Comparison of ENCODE assay signal across 8 mouse cellular contexts in the genomic region with DNA sequence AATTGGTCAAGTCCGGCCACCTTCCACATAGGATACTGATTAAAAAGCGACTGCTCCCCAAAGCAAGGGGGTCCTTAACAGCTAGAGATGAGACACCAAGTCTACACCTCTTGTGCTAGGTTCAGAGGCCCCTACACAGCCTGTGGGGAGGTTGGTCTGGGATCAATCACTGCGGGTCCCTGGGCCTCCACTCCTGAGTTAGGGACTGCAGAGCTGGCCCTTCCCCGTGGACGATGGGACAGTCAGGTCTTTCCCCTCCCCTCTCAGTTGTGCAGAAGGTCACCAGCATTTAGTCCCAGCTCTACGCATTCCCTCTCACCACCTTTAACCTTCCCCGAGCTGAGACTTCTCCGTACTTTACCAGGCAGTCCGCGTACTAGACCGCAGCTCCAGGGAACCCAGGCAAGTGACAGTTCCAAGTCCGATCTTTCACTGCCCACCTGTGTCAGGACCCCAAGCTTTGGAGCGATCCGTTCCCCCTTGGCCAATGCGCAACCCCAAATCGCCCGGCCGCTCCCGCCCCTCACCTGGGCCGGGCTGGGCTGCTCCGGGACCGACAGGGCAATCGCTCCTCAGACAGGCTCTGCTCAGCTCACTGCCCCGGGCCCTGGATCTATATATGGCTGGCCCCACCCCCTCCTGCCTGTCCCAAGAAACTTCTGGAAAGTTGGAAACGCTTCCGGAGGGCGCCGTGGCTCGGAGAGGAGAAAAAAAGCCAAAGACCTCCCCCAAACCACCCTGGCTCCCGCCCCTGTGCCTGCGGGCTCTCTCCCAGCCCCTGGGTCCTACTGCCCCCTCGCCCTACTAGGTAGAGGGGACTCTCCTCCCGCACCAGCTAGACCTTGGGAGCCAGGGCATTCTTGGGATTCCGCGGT. TPM values are rescaled to one million over a fixed set of nuclear protein-coding genes. Genes with fewer than 3 reads are reported as not detected.
DNase-seq lines count a peak whose midpoint lies in the region; ATAC-seq lines count a peak whose summit lies in the region.

A gene (minus strand): TSS at position 714 of the 875 bp plus-strand sequence.

- peak within 1 kb of the TSS; percentile 87 for H3K9ac ChIP-seq in intestine, embryonic 16.5 days (ENCODE audit: low read depth, low read length)
- peak within 1 kb of the TSS; percentile 97 for H3K9ac ChIP-seq in limb, embryonic 13.5 days
- H3K9ac ChIP-seq in midbrain, embryonic 16.5 days (ENCODE audit: low read depth, low read length), result peak within 1 kb of the TSS; percentile 64

- H3K4me3 ChIP-seq in erythroblast, embryonic 14.5 days (replicated peaks), result peak within 1 kb of the TSS; percentile 29
- H3K4me3 ChIP-seq in intestine, embryonic 16.5 days (ENCODE audit: low read length), result peak within 1 kb of the TSS; percentile 72
- peak within 1 kb of the TSS; percentile 72 for H3K4me3 ChIP-seq in limb, embryonic 13.5 days
- peak within 1 kb of the TSS; percentile 40 for H3K4me3 ChIP-seq in midbrain, embryonic 16.5 days (ENCODE audit: low read depth, low read length)

- peaks cover 21% of the 10 kb centered on the region for H3K27me3 ChIP-seq in erythroblast, embryonic 14.5 days (ENCODE audit: control insufficient read depth)
- no peaks in the 10 kb centered on the region for H3K27me3 ChIP-seq in intestine, embryonic 16.5 days (replicated peaks; ENCODE audit: control insufficient read depth, insufficient read depth, low read length)
- no peaks in the 10 kb centered on the region for H3K27me3 ChIP-seq in limb, embryonic 13.5 days
- H3K27me3 ChIP-seq in midbrain, embryonic 16.5 days (ENCODE audit: control insufficient read depth, insufficient read depth, low read depth, low read length), result no peaks in the 10 kb centered on the region

- H3K9me3 ChIP-seq in erythroblast, embryonic 14.5 days (ENCODE audit: control insufficient read depth, low read length), result no peaks in the 10 kb centered on the region
- no peaks in the 10 kb centered on the region for H3K9me3 ChIP-seq in intestine, embryonic 16.5 days (ENCODE audit: control insufficient read depth, low read length)
- H3K9me3 ChIP-seq in limb, embryonic 13.5 days, result no peaks in the 10 kb centered on the region
- H3K9me3 ChIP-seq in midbrain, embryonic 16.5 days (replicated peaks; ENCODE audit: control insufficient read depth, low read length, poor library complexity, severe bottlenecking), result no peaks in the 10 kb centered on the region

- 2% methylated on average over 34 of the region's 35 CpGs for WGBS in intestine, embryonic 16.5 days
- WGBS in limb, embryonic 13.5 days, result under 1% methylated on average over 35 of the region's 35 CpGs
- WGBS in midbrain, embryonic 16.5 days, result 4% methylated on average over 32 of the region's 35 CpGs

- H3K27ac ChIP-seq in intestine, embryonic 16.5 days (ENCODE audit: low read length), result peak within 1 kb of the TSS; percentile 87
- H3K27ac ChIP-seq in limb, embryonic 13.5 days, result peak within 1 kb of the TSS; percentile 99
- H3K27ac ChIP-seq in midbrain, embryonic 16.5 days (ENCODE audit: low read length), result peak within 1 kb of the TSS; percentile 76

- H3K4me2 ChIP-seq in intestine, embryonic 16.5 days (ENCODE audit: low read depth, low read length), result peak within 1 kb of the TSS; percentile 75
- peak within 1 kb of the TSS; percentile 96 for H3K4me2 ChIP-seq in limb, embryonic 13.5 days (replicated peaks)
- peak within 1 kb of the TSS; percentile 67 for H3K4me2 ChIP-seq in midbrain, embryonic 16.5 days (ENCODE audit: low read length)

- ATAC-seq in erythroblast, adult 5-6 weeks (replicated peaks; ENCODE audit: low FRiP score, poor library complexity, severe bottlenecking), result no peak
- peak; percentile 19; the same call in 1 of the 2 replicates for ATAC-seq in granulocyte monocyte progenitor cell, adult 5-6 weeks (replicated peaks; ENCODE audit: poor library complexity, severe bottlenecking)
- ATAC-seq in intestine, embryonic 16.5 days, result peak; percentile 81
- peak; percentile 88 for ATAC-seq in limb, embryonic 13.5 days (ENCODE audit: low FRiP score, low read depth)
- 0 out of 2 replicates have a peak, but pooled peaks have one; percentile 37 for ATAC-seq in midbrain, embryonic 16.5 days

- H3K4me1 ChIP-seq in erythroblast, embryonic 14.5 days (ENCODE audit: control insufficient read depth), result peaks cover 2% of the 10 kb centered on the region
- peaks cover 62% of the 10 kb centered on the region for H3K4me1 ChIP-seq in intestine, embryonic 16.5 days (ENCODE audit: control insufficient read depth, insufficient read depth, low read length)
- peaks cover 72% of the 10 kb centered on the region for H3K4me1 ChIP-seq in limb, embryonic 13.5 days
- peaks cover 52% of the 10 kb centered on the region for H3K4me1 ChIP-seq in midbrain, embryonic 16.5 days (ENCODE audit: control insufficient read depth, insufficient read depth, low read length)

- peak; percentile 94 for DNase-seq in embryo, embryonic 11 days
- DNase-seq in urinary bladder, adult 18-20 months (ENCODE audit: low spot score in 2 of 2), result peak; percentile 66 to 85

- H3K36me3 ChIP-seq in erythroblast, embryonic 14.5 days (ENCODE audit: control insufficient read depth), result peaks cover 4% of the 10 kb centered on the region; the same call in 1 of the 2 replicates
- H3K36me3 ChIP-seq in intestine, embryonic 16.5 days (ENCODE audit: control insufficient read depth, insufficient read depth, low read length), result peaks cover 9% of the 10 kb centered on the region; the same call in 1 of the 2 replicates
- peaks cover 28% of the 10 kb centered on the region for H3K36me3 ChIP-seq in limb, embryonic 13.5 days
- no peaks in the 10 kb centered on the region for H3K36me3 ChIP-seq in midbrain, embryonic 16.5 days (ENCODE audit: control insufficient read depth, insufficient read depth, low read length)

RNA-seq across cellular contexts. Expression of the gene that starts here (rescaled TPM):
- 0.15 and 0.21 TPM in 2 replicates for polyA plus RNA-seq in erythroblast, embryonic 14.5 days (2012)
- not detected in 2 replicates for total RNA-seq in erythroblast, adult 5-6 weeks (2015; ENCODE audit: low replicate concordance)
- total RNA-seq in erythroblast, adult 5-6 weeks (2017; ENCODE audit: low replicate concordance), result 0.09 and 2.4 TPM in 2 replicates
- total RNA-seq in granulocyte monocyte progenitor cell, adult 5-6 weeks (2014; fragmentation: Nextera tagmentation), result 0.80 TPM in 1 of 2 replicates, not detected in the other
- not detected in 2 replicates for total RNA-seq in granulocyte monocyte progenitor cell, adult 5-6 weeks (2017)
- polyA plus RNA-seq in intestine, embryonic 16.5 days (2015; fragmentation: Nextera tagmentation; extraction: Ambion mirVana), result 903 and 983 TPM in 2 replicates
- polyA plus RNA-seq in limb, embryonic 13.5 days (2015; fragmentation: Nextera tagmentation; extraction: Ambion mirVana), result 1,782 and 1,939 TPM in 2 replicates
- 185 and 203 TPM in 2 replicates for polyA plus RNA-seq in midbrain, embryonic 16.5 days (2015; fragmentation: Nextera tagmentation; extraction: Ambion mirVana)

Comparison
In these comparisons a context has a peak if more than half of its experiments do, and no peak if none do; other contexts are left out.
1. RNA of the gene that starts here (polyA plus RNA-seq): 1,782 to 1,939 TPM in limb, embryonic 13.5 days, 903 to 983 TPM in intestine, embryonic 16.5 days and 185 to 203 TPM in midbrain, embryonic 16.5 days; 0.15 to 0.21 TPM in erythroblast, embryonic 14.5 days; every median in the first group is over 100 times any median in the second.
2. Peak in ATAC-seq in granulocyte monocyte progenitor cell, adult 5-6 weeks; RNA of the gene not detected or under 1 TPM.
3. Peak in every context shown above with its lines, with median percentiles within 50 percentile points of each other: H3K4me3 ChIP-seq, H3K27ac ChIP-seq, H3K4me2 ChIP-seq and H3K9ac ChIP-seq.